Mouse (Mus musculus) kidney, adult 2 months (tissue): ENCODE results near the gene Ppp1r15b. TPM values are rescaled to one million over a fixed set of nuclear protein-coding genes. Genes with fewer than 3 reads are reported as not detected.

Experiments used
- DNase-seq: peaks from one replicate; pipeline ENCODE4 v3.0.0; 2021
- H3K27ac ChIP-seq: fragments of 200-500 bp; 2 replicates; pipeline ENCODE4 v1.5.1; 2012; ENCODE audit warnings: low read depth, low read length, control low read depth, inconsistent platforms; ENCODE audit not compliant: insufficient read depth
- H3K27me3 ChIP-seq: fragments of 200-500 bp; replicated peaks from 2 replicates; pipeline ENCODE4 v1.6.1; 2012; ENCODE audit warnings: mild to moderate bottlenecking, moderate library complexity, low read length, inconsistent platforms; ENCODE audit not compliant: control insufficient read depth, insufficient read depth
- H3K36me3 ChIP-seq: fragments of 200-500 bp; 2 replicates; pipeline ENCODE4 v1.6.1; 2012; ENCODE audit warnings: mild to moderate bottlenecking, moderate library complexity, low read length, inconsistent platforms; ENCODE audit not compliant: control insufficient read depth, insufficient read depth
- H3K4me1 ChIP-seq: fragments of 200-500 bp; 2 replicates; pipeline ENCODE4 v1.6.1; 2011; ENCODE audit warnings: low read length; ENCODE audit not compliant: control insufficient read depth, insufficient read depth
- H3K4me3 ChIP-seq: fragments of 200-500 bp; 2 replicates; pipeline ENCODE4 v1.5.1; 2011; ENCODE audit warnings: mild to moderate bottlenecking, low read depth, low read length, control low read depth; ENCODE audit not compliant: insufficient read depth
- CTCF ChIP-seq: fragments of 200-500 bp; conservative IDR thresholded peaks from 2 replicates; pipeline ENCODE4 v1.5.1; 2011; ENCODE audit warnings: low read depth, mild to moderate bottlenecking, control low read depth, low read length, moderate library complexity, mixed read lengths; ENCODE audit not compliant: insufficient read depth, insufficient read length
- POLR2A ChIP-seq: fragments of 200-500 bp; IDR thresholded peaks from one replicate; pipeline ENCODE4 v1.6.1; 2011; ENCODE audit warnings: low read depth, low read length, control low read depth
- WGBS: fragments of 180-500 bp; shearing (Covaris S2); methylation state at CpG from one replicate; pipeline ENCODE4 v1.1.7; 2018; 5-methylcytosine and 5-hydroxymethylcytosine counted together
- polyA plus RNA-seq: library from polyadenylated mRNA; depleted of rRNA; stranded (reverse); fragments of >200 nt; gene quantifications from 2 replicates; pipeline ENCODE4 v1.2.3, GENCODE M21; 2012

Ppp1r15b gene
- polyA plus RNA-seq, 1 experiment: 23.9 TPM

DNA sequence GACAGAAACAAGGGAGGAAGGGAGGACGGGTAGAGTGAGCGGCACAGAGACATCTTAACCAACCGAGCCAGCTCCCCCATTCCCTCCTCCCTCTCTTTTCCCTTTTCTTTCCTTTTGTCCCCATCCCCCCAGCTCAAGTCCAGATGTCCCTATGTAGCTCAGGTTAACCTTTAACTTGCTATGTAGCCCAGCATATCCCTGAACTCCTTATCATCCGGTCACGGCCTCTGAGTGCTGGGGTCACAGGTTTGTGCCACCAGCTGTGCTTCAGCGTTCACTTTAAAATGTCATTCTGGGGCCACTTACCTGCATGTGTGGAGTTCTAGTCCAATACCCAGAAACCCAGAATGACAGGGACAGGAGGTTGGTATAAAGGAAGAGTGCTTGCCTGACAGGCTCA, 6.8 kb upstream of the Ppp1r15b start:
- Histone ChIP-seq H3K36me3 (no peaks in the 10 kb centered on the region), H3K27ac (no peak overlapping the region), H3K4me3 (no peak overlapping the region), H3K4me1 (0 out of 2 replicates have a peak, but pooled peaks cover 5% of the 10 kb centered on the region), H3K27me3 (no peaks in the 10 kb centered on the region)
- peak; percentile 46 for DNase-seq
- 55% methylated on average over 6 of the region's 6 CpGs for WGBS
- TF ChIP-seq CTCF (no peak), POLR2A (no peak)

DNA sequence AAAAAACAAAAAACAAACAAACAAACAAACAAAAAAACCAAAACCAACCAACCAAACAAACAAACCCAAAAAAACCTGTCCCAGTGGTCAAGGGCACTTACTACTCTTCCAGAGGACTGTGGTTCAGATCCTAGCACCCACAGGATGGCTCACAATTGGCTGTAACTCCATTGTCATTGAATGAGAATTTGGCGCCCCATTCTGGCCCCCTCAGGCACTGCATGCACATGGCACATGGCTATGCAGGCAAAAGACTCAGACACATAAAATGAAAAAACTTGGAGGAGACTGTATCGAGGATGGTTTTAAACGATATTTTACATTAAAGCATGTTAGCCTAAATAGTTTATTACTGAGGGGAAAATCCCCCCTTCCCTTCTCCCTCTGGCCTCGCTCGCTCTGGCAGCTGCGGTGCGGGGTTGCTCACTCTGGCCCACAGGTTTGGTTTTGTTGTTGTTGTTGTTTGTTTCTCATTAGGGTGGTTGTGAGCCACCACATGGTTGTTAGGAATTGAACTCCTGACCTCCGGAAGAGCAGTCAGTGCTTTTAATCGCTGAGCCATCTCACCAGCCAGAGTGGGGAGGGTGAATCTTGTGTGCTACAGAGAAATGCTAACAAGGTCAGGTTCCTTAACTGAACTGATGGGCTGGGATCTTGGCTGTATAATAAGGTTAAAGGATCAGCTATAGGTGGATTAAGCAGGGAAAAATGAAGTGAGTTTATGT, 5.1 kb upstream of the Ppp1r15b start:
- 83% methylated on average over 9 of the region's 9 CpGs for WGBS
- TF ChIP-seq CTCF: 0 out of 2 replicates have a peak, but pooled peaks have one; percentile 15
- no peak for TF ChIP-seq POLR2A
- no peaks in the 10 kb centered on the region for H3K27me3 ChIP-seq

DNA sequence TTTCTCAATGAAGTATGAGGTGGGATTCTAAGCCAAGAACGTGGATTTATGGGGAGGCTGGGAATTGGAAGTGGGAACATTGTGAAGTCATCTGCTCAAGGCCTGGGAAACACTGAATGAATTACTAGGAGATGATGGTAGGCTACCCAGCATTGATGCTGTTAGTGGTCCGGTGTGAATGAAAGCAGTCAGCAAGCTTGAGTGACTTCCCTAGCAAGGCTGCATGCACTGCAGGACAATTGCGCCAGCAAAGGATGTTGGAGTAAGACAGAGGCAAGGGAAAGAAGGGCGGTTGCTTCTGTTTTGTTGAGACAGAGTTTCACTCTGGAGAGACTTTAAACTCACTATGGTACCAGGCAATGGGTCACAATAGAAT, 4.6 kb upstream of the Ppp1r15b start:
- H3K27me3 ChIP-seq: no peaks in the 10 kb centered on the region
- DNase-seq: no peak
- no peaks in the 10 kb centered on the region for H3K36me3 ChIP-seq
- no peak overlapping the region for H3K27ac ChIP-seq
- TF ChIP-seq POLR2A: no peak
- no peak for TF ChIP-seq CTCF
- WGBS: 70% methylated on average over 4 of the region's 4 CpGs
- no peak overlapping the region for H3K4me3 ChIP-seq
- 0 out of 2 replicates have a peak, but pooled peaks cover 5% of the 10 kb centered on the region for H3K4me1 ChIP-seq

More for the DNA sequence above, 5.1 kb upstream of the Ppp1r15b start:
- no peak for DNase-seq
- 0 out of 2 replicates have a peak, but pooled peaks cover 5% of the 10 kb centered on the region for H3K4me1 ChIP-seq
- no peak overlapping the region for H3K27ac ChIP-seq
- H3K4me3 ChIP-seq: no peak overlapping the region
- no peaks in the 10 kb centered on the region for H3K36me3 ChIP-seq

DNA sequence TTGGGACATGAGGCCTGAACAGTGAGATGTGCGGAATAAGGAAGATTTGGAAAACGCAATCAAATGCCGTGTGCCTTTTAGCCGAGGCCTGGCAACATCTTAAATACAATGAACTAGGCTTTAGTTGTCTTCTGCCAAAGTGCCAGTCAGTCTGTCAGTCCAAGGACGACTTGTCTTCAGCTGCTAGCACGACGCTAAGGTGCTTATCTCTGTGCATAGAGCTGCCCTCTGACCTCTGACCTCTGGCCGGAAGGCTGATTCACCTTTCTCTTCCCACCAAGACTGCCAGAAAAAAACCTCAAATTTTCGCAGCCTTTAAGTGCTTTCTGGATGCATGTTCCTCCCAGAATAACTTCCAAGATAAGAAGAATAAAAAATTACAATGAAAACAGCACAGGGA, 3.6 kb upstream of the Ppp1r15b start:
- 0 out of 2 replicates have a peak, but pooled peaks cover 5% of the 10 kb centered on the region for H3K4me1 ChIP-seq
- no peaks in the 10 kb centered on the region for H3K36me3 ChIP-seq
- no peak for TF ChIP-seq POLR2A
- no peak overlapping the region for H3K4me3 ChIP-seq
- DNase-seq: no peak
- H3K27ac ChIP-seq: no peak overlapping the region
- H3K27me3 ChIP-seq: no peaks in the 10 kb centered on the region
- 68% methylated on average over 9 of the region's 9 CpGs for WGBS

DNA sequence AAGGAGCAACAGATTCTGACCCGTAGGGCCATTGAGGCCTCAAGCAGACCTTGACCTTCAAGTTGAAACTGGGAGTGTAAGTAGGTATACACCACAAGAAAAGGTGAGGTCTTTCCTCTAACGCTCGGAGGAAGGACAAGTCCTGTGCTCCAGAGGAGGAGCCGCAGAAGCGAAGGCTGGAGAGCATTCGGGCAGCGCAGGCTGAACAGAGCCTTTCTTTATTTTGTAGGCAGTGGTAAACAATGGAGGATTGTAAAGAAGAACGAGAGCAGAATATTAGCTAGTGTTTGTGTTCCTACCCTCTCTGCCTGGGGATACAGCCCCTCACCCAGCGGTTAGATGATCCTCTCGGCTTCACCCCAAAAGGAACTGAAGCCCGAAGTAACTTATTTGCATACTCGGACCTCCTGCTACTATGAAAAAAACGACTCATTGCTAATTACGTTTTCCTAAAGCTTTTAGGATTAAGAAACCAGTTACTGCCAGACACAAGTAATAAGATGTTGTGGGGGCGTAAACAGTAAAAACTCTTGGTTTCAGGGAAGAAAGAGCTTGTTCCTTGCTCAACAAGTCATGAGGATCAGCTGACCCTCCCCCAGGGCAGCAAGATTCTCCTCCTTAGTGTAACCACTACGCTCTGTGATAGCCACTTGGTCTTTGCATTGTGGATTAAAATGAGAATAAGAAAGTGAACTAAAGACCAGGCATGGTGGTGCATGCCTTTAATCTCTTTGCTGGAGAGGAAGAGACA, 1.3 kb upstream of the Ppp1r15b start:
- no peak for DNase-seq
- Histone ChIP-seq H3K27me3 (no peaks in the 10 kb centered on the region), H3K36me3 (no peaks in the 10 kb centered on the region; the same call in 1 of the 2 replicates), H3K4me1 (no peaks in the 10 kb centered on the region), H3K4me3 (no peak overlapping the region), H3K27ac (no peak overlapping the region)
- 48% methylated on average over 16 of the region's 16 CpGs for WGBS
- TF ChIP-seq POLR2A: no peak
- no peak for TF ChIP-seq CTCF

DNA sequence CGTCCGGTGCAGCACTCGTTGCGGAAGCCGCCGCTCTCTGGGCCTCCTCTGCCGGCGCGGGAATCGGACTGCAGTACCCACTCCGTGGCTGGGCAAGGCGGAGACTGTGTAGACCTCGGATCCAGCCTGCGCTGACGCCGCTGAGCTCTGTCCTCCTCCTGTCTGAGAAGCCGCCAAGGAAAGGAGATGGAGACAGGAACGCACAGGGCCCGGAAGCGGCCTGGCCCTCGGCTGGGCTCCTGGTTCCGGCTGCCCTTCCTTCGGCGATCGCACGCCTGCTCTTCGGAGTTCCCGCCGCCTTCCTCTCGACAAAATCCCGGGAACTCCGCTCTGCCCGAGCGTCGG, 590 bp downstream of the Ppp1r15b start:
- H3K4me1 ChIP-seq: peaks cover 10% of the 10 kb centered on the region; the same call in 1 of the 2 replicates
- H3K27me3 ChIP-seq: no peaks in the 10 kb centered on the region
- peak overlapping the region; percentile 97 for H3K27ac ChIP-seq
- WGBS: under 1% methylated on average over 35 of the region's 35 CpGs
- no peaks in the 10 kb centered on the region; the same call in 1 of the 2 replicates for H3K36me3 ChIP-seq
- TF ChIP-seq CTCF (no peak), POLR2A (no peak)
- peak overlapping the region; percentile 87 for H3K4me3 ChIP-seq
- no peak for DNase-seq

DNA sequence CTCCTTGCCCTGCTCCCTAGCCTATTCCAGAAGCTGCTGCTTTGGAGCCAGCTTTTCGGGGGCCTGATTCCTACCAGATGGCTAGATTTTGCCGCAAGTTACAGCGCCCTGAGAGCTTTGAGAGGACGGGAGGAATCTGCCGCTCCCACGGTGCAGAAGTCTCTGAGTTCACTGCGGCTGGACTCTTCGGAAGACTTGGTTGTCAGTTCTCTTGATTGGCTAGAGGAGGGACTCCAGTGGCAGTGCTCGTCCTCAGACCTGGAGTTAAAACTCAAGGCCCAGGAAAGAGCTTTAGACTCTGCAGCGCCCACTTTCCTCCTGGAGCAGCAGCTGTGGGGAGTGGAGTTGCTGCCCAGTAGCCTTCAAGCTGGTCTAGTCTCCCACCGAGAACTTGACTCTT, 993 bp downstream of the Ppp1r15b start:
- Histone ChIP-seq H3K36me3 (no peaks in the 10 kb centered on the region; the same call in 1 of the 2 replicates), H3K27ac (peak overlapping the region; percentile 97), H3K4me1 (peaks cover 10% of the 10 kb centered on the region; the same call in 1 of the 2 replicates), H3K27me3 (no peaks in the 10 kb centered on the region), H3K4me3 (peak overlapping the region; percentile 87)
- peak; percentile 43 for DNase-seq
- under 1% methylated on average over 11 of the region's 11 CpGs for WGBS
- TF ChIP-seq CTCF: no peak
- TF ChIP-seq POLR2A: no peak
